Mouse (Mus musculus): ENCODE results near the gene Git2.

DNA sequence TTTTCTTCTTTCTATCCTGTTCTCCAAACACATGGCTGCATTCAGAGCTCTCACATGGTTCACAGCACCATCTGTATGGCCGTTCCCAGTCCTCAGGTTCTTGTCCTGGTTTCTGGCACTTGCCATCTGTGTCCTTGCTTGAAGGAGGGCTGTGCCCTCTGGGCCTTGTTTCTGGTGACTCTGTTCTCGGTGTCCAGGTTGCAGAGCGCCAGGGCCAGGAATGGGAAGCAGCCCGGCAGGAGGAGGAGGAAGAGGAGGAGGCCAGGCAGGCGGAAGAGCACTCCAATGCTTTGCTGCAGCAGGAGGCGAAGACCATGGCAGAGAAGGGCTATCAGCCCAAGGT, 55.4 kb downstream of the Git2 start:
- TF ChIP-seq CTCF (IDR thresholded peaks at IDR 0.05): no peak
- no peak for TF ChIP-seq EP300 (IDR thresholded peaks at IDR 0.05)
